Mouse (Mus musculus) liver, adult (tissue): Measurements from ENCODE around the gene Fkbp10.

ENCODE experiments used
- GATA4 ChIP-seq: IDR thresholded peaks from 2 replicates; pipeline ENCODE4 v1.6.1; 2014; ENCODE audit warnings: mild to moderate bottlenecking, low read length; ENCODE audit not compliant: insufficient replicate concordance

The Fkbp10 gene

DNA sequence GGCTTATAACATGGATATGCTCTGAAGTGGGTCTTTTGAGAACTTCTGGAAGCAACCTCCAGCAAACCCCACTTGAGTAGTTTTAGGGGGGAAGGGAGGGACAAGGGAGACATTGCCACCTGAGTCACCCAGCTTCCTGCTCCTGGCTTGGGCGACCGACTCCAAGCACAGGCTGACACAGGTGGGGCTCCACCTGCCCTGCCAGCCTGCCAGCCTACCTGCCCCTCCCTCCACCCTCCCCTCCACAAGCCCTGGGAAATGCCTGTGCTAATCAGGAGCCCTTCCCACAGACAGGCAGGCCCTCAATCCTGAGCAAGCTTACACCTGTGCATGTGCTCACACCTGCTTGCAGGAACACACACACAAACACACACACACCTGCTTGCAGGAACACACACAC, 12.8 kb upstream of the Fkbp10 start:
- no peak for TF ChIP-seq GATA4

DNA sequence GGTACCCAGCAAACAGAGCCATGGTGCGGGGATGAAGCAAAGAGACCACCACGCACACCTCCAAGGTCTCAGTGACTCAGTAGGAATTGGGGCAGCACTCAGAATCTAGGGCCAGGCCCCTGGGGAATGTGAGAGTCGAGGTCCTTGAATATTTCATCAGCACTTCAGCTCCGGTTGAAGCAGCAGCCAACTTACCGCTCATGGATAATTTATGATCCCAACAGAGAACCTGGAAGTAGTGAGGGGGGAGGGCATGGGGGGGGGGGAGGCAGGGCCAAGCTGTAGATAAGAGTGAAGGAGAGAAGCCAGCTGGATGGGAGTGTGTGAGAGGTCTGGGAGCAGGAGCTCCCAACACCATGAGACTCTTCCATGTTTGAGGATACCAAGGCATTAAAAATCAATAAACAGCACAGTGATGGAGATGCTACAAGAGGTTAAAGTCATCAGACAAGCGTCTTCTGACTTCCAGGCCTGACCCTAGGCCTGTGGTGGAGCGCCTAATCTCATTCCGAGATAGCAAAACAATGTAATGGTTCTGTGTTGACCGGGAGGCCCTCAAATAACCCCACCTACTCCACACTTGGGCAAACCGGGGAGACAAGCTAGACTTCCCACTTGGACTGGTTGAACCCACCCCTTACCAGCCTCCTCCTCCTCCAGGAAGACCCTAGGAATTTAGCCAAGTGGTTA, 11.9 kb upstream of the Fkbp10 start:
- TF ChIP-seq GATA4 = peak; percentile 79; the same call in 1 of the 2 replicates

DNA sequence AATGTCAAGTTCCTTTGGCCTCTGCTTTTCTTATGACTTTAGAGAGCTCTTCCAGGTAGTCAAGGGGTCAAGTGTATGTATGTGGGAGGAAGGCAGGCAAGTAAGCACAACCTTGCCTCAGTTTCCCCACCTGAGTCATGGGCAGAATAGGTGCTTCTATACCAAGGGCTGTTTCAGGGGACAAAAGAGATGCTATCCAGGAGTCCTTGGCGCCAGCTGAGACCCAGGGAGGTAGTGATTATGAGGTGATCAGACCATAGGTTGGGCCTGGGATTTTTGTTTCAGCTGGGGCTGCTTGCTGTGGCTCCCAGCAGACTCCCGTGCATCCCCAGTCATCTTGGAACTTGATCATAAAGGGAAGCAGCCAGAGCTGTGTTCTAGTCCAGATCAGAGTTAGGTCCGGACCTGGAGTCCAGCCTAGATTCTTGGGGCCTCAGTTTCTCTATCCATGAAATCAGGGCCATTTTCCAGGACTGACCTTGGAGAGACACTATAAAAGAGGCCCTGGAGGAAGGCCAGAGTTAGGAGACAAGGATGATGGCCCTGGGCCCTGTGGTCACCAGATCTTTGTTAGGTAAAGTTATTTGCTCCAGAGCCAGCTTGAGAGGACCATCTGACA, 10.9 kb upstream of the Fkbp10 start:
- no peak for TF ChIP-seq GATA4

DNA sequence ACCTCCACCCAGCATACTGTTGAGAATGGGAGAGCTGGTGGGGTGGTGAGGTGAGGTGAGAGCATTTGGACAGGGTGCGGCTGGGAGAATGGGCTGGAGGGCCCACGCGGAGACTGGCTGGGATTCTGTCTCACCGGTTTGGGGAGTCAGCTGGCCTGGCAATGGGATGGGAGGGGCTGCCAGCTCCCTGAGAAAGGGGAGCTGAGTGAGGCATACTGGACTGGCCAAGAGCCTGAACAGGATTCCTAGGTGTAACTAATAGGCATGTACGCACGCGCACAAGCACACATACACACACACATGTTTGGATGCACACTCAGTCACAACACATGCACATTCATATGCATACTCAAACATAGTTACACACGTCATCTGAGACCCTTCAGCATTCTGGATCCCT, 9.2 kb upstream of the Fkbp10 start:
- TF ChIP-seq GATA4 = no peak

DNA sequence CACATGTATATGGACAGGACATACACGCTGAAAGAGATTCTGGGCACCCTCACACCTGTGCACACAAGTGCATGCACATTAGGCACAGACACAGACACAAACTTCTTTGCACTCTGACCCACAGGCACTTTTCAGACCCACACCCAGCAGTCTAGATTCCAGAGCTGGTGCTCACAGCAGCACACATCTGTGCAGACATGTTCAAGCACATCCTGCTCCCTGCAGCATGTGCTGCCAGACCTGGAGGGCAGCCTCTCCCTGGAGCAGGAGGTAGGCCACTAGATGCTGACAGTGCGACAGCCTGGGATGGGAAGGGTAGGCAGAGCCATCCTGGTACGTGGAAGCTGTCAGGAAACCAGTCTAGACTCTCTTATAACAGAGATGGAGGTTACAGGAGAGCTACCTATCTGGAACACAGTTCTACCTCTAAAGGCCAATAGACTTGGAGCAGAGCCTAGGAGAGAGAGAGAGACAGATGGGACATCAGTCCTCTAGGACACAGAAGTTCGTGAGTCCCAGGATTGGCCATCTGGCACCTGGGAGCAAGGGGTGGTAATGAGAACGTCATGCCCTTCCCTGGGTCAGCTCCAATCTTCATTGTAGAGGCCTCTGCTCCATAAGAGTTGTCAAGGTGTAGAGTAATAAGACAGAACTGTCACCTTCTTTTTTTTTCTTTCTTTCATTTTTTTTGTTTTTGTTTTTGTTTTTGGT, 8.3 kb upstream of the Fkbp10 start:
- no peak for TF ChIP-seq GATA4

DNA sequence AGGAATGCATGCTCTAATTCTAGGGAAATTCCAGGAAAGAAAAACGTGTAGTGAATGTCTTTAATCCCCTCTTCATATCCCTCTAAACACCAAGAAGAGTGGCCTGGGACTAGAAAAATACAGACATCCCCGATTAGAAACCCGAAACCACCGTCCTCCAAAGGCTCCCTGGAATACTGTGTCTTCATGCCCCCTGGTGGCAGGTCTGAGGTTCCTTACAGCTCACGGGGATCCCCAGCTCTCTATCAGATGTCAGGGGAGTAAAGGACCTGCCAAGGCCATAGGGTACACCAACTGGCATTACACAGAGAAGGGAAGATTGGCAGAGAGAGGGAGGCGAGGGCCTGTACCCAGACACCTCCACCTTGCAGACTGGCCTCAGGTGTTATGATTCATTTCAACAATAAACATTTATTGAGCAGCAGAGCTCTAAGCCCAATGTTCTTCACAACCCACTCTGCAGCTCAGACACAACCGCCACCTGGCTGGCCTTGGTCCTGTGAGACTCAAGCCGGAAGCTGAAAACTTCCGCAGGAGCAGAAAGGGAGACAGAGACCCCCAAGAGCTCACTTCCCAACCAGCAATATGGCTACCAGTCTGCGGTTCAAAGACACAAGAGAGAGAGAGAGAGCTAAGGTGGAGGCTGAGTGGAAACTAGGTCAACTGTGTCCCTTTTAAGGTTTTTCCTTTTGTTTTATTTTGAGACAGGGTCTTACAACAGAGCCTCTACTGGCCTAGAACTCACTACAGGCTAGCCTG, 7.2 kb upstream of the Fkbp10 start:
- no peak for TF ChIP-seq GATA4

DNA sequence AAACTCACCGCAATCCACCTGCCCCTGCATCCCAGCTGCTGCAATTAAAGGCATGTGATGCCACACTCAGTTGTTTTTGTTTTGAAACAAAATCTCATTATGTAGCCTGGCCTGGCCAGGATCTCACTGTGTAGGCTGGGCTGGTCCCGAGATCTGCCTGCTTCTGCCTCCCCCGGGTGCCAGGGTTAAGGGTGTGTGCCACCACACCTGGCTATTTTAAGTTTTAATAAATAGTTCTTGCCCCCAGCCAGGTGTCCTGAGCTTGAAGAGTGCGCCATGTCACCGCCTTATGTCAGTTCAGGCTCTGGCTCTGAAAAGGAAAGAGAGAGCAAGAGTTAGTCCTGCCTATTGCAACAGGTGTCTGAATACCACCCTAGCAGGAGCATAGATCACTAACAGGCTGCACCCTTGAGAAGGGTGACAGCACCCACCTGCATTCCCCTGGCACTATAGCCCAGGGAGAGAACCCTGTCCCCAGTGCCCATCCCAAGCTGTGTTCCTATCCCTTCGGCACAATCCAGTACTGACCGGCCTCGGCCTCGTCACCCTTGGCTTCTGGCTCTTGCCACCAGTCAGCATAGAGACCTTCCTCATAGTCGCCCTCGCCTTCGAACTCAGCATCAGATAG, 6.5 kb upstream of the Fkbp10 start:
- no peak for TF ChIP-seq GATA4

DNA sequence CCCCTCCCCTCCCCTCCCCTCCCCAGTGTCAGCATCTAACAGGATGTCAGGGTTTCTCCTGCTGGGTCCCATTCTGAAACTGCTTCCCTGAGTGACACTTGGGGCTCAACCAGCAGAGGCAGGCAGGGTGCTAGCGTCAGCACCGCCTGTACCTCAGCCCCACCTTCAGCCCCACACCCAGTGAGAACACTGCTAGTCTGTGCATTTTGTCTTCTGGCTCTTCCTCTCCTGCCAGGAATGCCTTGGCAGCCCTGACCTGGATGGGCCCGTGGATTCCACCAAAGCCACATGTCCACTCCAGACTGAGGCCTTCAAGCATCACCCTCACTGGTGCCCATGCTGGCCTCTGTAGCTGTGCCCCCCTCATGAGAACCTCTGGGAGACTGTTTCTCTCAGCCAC, 5.8 kb upstream of the Fkbp10 start:
- no peak for TF ChIP-seq GATA4

DNA sequence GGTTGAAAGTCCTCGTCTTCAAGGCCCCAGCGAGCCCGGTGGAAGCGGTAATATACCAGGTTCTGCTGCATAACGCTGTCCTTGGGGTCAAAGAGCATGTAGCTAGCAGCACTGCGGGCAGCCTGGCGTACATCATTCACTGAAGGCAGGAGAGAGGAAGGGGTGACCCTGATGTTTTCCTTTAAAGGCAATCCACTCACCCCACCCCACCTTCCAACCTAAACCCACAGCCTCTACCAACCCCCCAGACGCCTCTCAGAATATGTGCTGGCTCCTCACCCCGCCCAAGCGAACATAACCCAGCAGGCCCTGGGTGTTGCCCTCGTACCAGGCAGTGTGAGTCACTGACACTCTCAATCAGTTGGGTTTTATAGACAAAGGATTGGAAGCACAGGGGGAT, 3.8 kb upstream of the Fkbp10 start:
- no peak for TF ChIP-seq GATA4

DNA sequence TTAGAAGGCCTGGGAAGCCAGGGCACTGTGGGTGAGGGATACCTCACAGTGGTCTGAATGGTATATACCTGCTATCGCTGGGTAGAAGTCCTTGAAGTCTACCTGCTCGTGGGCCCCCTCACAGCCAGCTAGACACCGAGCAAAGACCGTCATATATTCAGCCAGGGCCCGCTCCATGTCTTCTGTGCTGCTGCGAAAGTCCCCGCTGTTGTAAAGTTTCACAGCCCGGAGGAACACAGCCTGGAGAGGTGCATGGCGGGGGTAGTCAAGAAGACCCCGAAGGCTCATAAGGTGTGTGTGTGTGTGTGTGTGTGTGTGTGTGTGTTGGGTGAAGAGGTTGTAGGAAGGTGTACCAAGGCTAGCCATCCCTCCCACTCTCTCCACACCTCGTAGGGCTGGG, 2.0 kb upstream of the Fkbp10 start:
- no peak for TF ChIP-seq GATA4

DNA sequence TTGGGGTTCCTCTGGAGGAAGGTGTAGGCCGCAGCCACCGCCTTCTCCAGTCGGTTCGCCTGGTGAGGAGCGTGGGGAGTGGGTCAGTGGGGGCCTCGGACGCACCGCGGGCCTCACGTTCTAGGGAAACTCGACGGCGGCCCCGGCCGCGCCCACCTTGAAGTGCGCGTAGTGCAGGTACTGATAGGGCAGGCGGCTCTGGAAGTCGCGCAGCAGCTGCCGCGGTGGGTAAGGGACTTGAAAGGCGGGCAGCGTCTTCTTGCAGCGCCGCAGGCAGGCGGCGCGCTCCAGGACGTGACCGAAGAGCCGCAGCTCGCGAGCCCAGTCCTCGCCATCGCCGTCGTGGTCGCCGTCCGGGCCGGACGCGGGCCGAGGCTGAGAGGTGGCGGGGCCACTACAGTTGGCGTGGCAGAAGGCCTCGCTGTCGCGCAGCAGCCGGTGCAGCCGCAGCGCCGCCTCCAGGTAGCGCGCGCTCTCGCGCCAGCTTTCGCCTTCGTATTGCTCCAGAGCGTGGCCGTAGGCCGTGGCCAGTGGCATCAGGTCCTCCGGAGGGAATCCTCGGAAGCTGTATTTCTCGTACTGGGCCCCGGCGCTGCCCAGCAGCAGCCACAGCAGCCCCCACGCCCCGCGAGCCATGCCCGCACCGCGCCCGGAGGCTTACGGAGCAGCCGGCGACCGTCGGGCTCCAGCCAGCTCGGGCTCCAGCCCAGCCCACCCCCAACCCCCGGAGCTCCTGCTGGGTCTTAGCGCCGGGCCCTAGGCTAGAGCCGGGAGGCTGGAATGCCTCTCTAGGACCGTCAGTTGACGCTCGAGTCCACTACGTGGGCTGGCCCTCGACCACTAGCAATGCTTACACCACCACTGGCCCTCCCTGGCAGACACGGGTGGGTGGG, 1.2 kb upstream of the Fkbp10 start, which contains the start of gene P3h4:
TSS of gene P3h4 (minus strand) at position 816 of the 893 bp plus-strand sequence.
- TF ChIP-seq GATA4 = no peak; the same call in 1 of the 2 replicates

DNA sequence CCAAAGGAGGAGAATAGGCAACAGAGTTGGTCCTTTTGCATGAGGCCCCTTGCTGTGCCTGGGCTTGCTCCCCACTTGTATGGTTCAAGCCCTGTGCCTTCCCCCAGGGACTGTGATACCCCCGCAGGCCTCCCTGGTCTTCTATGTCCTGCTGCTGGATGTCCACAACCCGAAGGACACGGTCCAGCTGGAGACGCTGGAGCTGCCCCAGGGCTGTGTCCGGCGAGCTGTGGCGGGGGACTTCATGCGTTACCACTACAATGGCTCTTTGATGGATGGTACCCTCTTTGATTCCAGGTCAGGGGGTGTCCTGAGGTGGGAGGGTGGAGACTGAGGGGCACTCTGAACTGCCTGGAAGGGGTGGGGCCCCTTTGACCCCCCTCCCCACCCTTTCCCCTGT, 6.0 kb downstream of the Fkbp10 start:
- TF ChIP-seq GATA4 = no peak

DNA sequence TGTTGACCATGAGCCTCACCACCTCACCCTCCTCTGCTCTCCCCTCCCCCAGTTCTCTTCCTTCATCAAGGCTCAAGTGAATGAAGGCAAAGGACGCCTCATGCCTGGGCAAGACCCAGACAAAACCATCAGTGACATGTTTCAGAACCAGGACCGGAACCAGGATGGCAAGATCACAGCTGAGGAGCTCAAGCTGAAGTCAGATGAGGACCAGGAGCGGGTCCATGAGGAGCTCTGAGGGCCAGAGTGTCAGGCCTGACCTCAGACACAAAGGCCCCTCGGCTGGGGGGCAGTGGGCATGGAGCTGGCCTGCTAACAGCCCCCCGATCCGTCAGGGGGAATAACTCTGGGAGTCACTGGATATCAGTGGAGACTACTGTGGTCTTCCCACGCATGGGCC, 8.3 kb downstream of the Fkbp10 start:
- no peak for TF ChIP-seq GATA4

DNA sequence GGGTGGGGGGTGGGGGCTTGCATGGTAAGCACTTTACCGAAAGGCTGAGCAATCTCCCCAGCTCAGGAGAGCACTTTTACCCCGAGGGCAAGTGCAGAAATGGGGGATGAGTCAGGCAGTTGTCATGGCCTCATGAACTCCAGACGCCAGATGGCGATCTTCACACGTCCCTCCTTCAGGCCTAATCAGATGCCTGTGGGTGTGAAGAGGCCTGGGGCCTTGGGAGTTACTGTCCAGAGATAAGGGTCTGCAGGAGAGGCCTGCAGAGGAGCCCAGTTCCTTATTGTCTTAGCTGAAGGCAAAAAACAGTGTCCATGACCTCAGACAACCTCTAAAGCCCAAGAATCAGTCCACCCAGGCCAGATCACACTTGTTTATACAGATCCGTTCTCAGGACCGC, 10.4 kb downstream of the Fkbp10 start:
- TF ChIP-seq GATA4 = 0 out of 2 replicates have a peak, but pooled peaks have one; percentile 36
